Mouse (Mus musculus) WW6 (cell line): ENCODE measurements around the gene 2900011O08Rik.

Source experiments
- DNase-seq: peaks from one replicate; pipeline ENCODE4 v3.0.0-alpha.2; 2013; ENCODE audit warnings: low read depth, low spot score

Gene 2900011O08Rik

GRCm38 (mm10) chr16:14135014-14135413 is 148.6 kb downstream of the 2900011O08Rik start:
- no peak for DNase-seq

- no peak for DNase-seq
These were observed 151.7 kb downstream of the 2900011O08Rik start for GRCm38 (mm10) chr16:14137976-14138561.

GRCm38 (mm10) chr16:14139106-14139505 is 152.7 kb downstream of the 2900011O08Rik start:
- no peak for DNase-seq

- no peak for DNase-seq
These were observed 156.9 kb downstream of the 2900011O08Rik start for GRCm38 (mm10) chr16:14143298-14143697.

- DNase-seq: no peak
These were observed 161.3 kb downstream of the 2900011O08Rik start for GRCm38 (mm10) chr16:14147712-14148111.
